Mouse (Mus musculus) fibroblast of lung, adult 2 months (primary cell): ENCODE results near the gene Esd.
A peak's percentile ranks its signal among the peaks of the same experiment; 100 is the strongest.

Source experiments
- DNase-seq: peaks from one replicate; pipeline ENCODE4 v3.0.0-alpha.2; 2011; ENCODE audit warnings: low read depth

Gene Esd

DNA sequence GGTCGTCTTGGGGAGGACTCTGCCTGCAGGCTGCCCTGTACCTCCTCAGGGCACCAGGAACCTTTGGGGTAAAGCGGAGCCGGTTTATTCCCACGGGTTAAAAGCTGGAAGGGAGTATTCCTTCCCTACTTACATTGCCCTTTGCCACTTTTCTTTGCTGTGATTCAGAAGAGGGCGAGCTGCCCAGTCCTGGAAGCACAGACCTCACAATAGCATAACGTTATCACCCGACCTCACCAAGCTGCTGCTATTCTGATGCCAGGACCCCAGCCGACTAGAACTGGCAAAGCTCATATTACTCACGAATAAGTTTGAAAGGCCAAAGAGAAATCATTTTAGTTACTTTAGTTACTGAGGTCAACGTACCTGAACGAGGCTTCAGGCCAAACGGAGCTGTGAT, 62.8 kb downstream of the Esd start:
- DNase-seq = peak; percentile 62

DNA sequence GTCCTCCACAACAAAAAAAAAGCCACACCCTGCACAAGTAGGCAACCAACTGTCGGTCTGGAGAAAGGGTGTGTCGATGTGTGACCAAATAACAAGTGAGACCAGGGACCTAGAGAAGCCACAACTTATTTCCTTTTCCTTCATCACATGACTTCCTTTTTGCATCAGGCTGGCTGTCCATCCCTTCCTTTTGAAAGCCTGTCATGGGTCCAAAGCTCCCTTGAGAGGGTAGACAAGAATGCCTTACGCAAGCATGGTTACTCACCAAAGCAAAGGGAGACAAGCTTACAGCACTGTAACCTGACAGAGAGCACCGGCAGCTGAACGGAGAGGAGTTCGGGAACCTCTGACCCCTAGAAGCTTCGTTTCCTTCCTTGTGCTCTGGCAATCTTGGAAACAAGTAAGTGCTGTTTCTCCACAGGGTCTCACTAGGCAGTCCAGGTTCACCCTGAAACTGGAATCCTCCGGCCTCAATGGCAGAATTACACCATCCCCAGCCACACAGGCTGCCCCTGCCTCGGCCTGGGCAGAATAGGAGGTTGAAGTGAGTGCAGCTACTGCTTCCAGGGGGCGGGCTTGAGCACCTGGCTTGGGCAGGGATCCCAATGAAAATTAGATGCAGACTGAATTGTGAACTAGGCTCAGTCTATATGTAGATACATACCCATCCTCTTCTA, 65.4 kb downstream of the Esd start:
- no peak for DNase-seq

- DNase-seq = no peak
These were observed 66.2 kb downstream of the Esd start for GRCm38 (mm10) chr14:74798063-74798890.
